Mouse (Mus musculus): ENCODE results near the gene Dock3.
A peak's percentile ranks its signal among the peaks of the same experiment; 100 is the strongest.

Dock3 gene

DNA sequence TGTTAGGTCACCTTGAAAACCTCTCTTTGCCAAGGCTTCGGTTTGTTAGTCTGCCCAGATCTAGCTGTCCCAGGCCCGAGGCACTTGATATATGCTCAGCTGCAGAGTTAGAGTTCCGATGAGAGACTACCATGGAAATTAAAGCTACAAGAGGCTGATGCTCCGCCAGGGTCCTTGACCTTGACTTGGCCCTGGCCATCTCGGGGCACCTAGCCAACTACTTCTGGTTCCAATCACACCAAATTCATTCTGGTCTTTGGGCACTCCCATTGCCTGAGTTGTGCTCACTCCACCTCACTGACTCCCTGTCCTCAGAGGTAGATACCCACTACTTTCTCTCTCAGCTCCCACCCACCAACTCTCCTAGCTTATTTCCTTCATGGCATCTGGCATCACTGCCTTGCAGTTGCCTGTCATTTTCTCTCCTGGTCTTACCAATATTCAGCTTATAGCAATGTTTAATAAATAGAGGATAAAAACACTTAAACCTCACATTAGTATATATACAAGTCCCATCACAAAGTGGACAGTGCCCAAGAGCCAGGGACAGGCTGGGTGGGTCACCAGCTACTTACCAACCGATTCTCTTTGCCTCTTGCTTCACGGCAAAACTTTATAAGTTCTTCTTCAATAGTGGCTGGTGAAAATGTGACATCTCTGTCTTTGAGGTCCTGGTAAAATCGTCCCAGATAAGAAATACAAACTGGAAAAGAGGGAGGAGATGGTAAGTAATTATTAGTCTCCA, 341.0 kb downstream of the Dock3 start:
- no peak for DNase-seq (ENCODE audit: low read depth, low spot score)

DNA sequence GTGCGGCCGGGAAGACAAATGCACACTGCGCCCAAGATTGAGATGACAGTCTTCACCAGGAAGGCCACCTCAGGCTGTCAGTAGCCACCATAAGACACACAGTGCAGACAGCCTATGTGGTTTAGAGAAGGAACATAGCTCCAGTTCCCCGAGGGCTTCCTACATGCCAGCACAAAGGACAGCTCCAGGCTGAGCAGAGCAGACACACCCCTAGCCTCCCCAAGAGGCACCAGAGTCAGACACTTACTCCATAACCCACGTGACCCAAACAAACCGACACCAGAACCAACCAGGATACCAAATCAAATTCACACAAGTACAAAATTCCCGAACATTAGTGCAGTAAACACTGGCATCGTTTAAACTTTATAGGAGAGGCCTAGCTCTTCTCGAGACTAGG, 342.4 kb downstream of the Dock3 start:
- peak; percentile 51 for DNase-seq (ENCODE audit: low read depth, low spot score)

DNA sequence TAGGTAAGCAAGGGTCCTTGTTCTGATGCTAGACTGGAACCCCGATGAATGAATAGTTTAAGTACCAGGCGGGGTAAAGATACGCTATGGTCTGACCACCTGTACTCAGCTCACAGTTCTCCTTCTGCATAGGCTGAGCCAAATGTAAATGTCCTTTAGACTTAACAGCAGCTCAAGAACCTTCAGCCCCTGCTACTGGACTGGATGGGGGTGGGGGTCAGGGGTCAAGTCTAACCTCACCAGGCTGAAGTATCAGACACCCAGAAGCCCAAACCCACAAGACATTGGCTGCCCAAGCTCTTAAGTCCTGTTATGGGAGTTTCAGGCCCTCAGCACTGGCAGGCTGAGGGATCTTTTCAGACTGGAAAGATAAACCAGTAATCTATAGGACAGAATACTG, 343.4 kb downstream of the Dock3 start:
- no peak for DNase-seq (ENCODE audit: low read depth, low spot score)

DNA sequence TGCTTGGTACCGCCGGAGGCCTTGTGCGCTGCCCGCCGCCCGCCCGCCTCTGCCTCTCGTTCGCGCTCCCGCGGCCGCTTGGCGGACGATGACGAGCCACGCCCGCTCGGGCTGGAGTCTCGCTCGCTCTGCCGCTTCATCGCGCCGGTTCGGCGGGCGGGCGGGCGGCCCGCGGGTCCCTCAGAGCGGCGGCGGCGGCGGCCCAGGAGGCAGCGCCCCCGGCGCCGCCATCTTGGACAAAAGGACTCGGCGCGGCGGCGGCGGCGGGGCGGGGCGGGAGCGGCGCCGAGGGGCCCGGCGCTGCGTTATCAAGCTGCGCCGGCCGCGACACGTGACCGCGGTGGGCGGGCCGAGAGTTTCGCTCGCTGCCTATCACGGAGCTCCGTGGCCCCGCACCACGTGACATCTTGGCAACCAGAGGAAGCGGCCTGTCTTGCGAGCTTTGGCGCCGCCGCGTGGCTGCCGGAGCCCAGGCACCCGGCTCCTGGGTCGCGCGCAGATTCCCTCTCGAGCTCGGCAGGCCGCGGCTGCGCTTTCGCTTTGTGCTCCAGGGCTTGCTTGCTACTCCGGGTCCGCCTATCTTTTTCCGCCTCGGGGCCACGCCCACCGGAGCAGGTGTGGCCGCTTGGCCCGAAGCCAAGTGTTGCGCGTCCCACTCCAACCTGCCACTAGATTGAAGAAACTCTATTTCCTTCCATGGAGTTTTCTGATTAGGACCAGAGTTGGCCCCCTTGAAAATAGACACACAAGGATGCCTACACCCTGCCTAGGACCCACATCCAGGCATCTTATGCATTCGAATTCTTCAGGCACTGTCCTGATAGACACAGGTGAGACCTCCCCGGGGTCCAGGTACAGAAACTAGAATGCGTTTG, 344.6 kb downstream of the Dock3 start, which contains the start of gene Rbm15b:
Gene Rbm15b (minus strand): TSS at position 601 of the 875 bp plus-strand sequence.
- DNase-seq (ENCODE audit: low read depth, low spot score) = peak; percentile 100

DNA sequence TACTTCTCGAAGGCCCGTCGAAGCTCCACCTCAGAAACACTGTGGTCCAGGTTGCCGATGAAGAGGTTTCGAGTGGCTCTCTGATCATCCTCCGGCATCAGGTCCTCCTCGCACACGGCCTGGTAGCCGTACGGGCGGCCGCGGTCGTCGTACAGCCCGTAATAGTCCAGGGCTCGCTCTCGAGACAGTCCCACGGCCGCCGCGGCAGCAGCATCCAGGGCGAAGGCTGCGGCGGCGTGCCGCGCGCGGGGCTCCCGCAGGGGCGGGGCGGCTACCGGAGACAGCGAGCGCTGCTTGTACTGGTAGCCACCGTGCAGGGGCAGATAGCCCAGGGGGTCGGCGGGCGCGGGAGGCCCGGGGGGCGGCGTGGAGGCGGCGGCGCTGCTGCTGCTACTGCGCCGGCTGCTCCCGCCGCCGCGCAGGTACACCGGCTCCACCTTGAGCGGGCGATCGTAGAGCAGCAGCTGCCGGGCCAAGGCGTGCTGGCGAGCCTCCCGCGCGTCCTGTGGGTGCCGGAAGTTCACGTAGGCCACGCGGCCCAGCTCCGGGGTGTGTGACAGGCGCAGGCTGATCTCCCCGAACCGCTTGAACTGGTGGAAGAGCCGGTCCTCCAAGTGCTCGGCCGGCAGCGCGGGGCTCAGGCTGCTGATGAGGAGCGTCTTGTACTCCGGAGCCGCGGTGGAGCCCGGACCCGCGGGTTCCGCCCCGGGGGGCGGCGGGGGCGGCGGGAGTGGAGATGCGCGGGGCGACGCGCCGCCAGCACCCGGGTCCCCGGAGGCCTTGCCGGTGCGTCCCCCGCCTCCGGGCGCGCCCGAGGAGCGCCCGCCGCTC, 345.6 kb downstream of the Dock3 start:
- peak; percentile 58 for DNase-seq (ENCODE audit: low read depth, low spot score)

DNA sequence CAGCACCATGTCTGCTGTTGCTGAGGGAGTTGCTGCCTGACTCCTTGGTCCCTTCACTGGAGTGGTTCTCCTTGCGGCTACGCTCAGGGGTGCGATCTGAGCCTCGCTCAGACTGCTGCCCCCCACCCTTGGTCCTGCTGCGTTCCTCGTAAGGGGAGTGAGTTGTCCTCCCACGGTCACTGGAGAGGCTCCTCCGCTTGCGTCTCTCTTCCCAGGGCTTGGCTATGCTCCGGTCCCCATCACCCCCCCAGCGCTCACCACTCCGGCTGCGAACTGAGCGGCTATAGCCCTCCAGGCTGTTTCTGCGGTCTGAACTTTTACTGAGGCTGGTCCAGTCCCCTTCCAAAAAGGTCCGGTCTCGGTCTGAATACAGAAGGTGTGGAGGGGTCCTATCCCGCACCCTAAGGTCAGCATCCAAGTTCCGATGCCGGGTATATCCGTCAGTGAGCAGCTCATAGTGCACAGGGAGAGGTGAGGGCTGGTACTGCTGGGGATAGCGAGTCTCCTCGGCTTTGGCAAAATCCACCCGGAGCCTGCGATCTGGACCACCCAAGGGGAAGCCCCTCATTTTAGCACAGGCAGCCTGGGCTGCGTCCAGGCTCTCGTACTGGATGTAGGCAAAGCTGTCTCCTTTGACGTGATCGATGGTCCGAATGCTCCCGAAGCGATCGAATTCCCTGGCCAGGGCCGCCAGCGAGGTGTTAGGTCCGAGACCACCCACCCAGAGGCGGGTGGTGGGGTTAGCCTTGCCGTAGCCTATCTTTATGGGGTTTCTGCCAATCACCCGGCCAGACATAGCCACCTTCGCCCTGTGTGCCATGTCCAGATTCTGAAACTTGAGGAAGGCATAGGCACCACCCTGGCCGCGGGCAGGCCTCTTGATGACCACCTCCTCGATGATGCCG, 346.5 kb downstream of the Dock3 start:
- DNase-seq (ENCODE audit: low read depth, low spot score) = no peak

DNA sequence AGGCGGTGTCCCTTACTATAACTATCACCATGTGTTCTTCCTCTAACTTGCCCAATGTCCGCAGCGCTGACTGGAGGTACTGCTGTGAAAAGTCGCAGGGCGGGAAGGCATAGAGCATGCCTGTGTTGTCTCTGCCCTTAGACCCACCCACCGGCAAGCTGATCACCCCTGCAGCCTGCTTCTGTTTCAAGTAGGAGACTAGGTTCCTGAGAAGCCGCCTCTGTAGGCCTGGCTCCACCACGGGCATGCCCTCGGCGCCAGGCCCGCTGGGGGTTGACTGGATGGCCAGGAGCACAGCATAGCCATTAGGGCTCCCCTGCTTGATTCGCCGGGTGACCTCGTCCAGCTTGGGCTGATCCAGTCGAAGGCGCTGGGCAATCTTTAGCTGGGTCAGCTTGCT, 347.4 kb downstream of the Dock3 start:
- peak; percentile 59 for DNase-seq (ENCODE audit: low read depth, low spot score)

DNA sequence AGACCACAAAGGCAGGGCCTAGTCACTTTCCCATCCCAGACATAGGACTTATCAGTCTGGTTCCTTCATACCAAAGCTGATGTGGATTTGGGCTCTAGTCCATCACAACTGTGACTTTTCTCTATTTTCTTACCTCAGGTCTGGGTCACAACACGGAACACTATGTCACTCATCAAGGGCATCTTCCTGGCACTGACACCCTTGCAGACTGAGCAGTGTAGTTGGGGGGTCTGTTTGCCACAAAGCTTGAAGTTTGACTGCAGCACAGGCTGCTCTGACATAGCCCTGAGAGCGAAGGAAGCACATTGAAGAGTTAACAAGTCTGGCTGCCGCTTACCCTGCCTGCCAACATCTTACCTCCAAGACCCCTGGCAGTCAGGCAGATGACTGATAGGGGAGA, 348.6 kb downstream of the Dock3 start:
- no peak for DNase-seq (ENCODE audit: low read depth, low spot score)

DNA sequence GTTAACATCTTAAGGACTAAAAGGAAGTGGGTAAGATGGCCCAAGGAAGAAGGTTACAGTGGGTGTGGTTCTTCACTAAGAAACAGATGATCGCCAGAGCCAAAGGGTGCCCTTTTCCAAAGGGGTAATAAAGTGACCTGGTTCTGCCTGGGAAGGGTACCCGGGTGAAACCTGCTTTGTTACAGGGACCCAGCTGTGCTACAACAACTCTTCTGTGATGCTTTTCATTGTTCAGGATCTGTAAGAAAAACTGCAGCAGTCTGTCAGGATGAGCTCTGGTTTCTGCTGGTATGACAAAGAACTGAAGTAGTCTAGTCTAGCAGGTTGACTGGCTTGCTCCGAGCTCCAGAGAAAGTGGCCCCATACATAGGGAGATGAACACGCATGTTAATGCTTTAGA, 349.5 kb downstream of the Dock3 start:
- DNase-seq (ENCODE audit: low read depth, low spot score) = peak; percentile 58

DNA sequence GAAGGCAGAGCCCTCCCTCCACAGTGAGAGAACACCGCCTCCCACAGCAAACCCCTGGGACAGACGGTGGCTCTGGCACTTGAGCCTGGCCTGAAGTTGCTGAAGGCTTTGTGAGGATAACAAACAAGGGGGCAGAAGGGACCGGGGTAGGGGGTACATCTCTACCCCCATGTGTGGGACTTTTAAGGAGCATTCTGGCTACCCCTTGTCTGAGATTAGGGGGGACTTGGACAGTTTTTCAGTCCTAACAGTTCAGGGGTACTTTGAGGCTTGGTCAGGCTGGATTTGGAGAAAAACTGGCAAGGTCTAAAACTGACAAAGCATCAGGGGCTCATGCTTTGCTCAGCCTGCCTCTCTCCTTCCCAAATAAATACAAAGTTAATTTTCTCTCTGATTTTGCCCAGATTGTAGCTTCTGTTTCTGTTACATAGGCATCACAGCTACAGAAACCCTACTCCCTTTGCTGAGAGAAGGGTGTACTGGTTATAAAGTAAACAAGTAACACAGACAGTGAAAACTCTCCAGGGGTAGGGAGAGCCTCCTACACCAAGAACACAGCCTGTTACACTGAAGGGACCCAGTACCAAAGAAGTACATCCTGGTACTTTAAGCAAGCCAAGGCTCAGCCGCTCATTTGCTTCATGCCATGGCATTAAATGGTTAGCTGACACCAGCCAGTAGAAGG, 350.5 kb downstream of the Dock3 start:
- DNase-seq (ENCODE audit: low read depth, low spot score) = no peak

DNA sequence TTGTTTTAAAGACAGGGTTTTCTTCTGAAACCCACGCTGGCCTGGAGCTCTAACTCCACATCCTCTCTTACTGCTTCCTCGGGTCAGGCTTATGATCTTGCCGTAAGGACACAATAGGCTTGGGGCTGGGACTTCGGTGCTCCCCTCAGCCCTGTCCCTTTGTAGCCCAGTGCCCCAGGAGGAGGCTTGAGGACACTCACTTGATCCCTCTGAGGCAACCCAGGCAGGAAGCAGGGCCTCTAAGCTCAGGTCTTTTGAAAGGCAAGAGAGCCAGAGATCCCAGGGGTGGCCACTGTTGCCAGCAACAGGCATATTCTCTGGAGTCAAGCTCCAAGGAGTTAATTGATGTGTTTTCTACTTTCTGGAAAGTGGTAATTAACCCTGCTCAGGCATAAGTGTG, 352.2 kb downstream of the Dock3 start:
- no peak for DNase-seq (ENCODE audit: low read depth, low spot score)

DNA sequence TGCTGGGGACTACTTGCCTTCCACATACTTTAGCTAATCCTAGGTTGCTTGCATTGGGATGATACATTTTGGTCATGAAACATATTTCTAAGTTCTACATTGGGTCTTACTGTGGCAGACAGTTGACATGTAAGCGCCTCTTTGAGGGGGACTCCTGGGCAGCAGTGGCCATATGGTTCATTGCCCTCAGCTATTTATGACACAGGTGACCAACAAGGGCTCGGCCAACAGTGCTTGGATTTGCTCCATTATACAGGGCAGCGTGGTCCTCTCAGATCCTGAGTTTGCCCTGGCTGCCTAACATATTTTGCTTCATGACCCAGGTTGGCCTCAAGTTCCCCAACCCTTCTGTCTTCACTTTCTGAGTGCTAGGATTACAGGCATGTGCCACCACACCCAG, 355.0 kb downstream of the Dock3 start:
- DNase-seq (ENCODE audit: low read depth, low spot score) = no peak

DNA sequence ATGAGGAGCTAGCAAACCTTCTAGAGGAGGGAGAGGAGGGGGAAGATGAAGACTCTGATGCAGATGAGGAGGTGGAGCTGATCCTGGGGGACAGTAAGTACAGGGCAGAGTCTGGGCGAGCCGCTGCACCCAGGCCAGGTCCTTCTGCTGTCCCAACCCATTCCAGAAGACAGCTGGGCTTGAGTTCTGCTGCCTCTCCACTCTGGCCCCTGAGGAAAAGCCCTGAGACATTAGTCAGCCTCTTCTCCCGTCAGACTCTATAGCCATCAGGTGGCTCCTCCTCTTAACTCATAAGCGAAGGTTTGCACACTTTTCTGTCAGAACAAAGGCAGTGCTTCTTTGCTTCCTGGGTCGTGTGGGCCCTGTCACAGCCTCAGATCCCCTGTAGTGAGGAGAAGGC, 357.5 kb downstream of the Dock3 start:
- no peak for DNase-seq (ENCODE audit: low read depth, low spot score)

DNA sequence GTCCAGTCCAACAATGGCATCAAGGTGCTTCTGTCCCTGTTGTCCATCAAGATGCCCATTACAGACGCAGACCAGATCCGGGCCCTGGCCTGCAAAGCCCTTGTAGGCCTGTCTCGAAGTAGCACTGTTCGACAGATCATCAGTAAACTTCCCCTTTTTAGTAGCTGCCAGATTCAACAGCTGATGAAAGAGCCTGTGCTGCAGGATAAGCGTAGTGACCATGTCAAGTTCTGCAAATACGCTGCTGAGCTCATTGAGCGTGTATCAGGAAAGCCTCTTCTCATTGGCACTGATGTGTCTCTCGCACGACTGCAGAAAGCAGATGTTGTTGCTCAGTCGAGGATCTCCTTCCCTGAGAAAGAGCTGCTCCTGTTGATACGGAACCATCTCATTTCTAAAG, 373.7 kb downstream of the Dock3 start:
- no peak for DNase-seq (ENCODE audit: low read depth, low spot score)

DNA sequence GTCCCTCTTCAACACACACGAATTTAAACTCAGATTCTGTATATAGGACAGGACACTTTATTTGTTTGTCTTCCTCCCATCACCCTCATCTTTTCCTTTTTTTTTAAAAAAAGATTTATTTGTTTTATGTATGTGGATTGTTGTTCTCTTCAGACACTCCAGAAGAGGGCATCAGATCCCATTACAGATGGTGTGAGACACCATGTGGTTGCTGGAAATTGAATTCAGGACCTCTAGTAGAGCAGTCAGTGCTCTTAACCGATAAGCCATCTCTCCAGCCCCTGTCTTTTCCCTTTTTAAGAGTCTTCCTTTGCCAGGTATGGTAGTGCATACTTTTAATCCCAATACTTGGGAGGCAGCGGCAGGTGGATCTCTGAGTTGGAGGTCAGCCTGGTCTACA, 375.0 kb downstream of the Dock3 start:
- DNase-seq (ENCODE audit: low read depth, low spot score) = no peak

Data from ZHBTc4 (cell line).